ENCODE assay signal across 9 mouse cellular contexts in genomic region chr7:19755851-19756786, GRCm38 (mm10). TPM values are rescaled to one million over a fixed set of nuclear protein-coding genes. Genes with fewer than 3 reads are reported as not detected.
A peak's percentile ranks its signal among the peaks of the same experiment; 100 is the strongest.
DNase-seq lines count a peak whose midpoint lies in the region; ATAC-seq and TF ChIP-seq lines count a peak whose summit lies in the region.
"Had no signal": no experiment of that assay in that cellular context is flagged by ENCODE, and none has a peak within 500 bp of the region (broad histone marks: within the 10 kb centered on the region; RNA-seq: fewer than 3 reads in every experiment).

No protein-coding gene starts in this region.

- TF ChIP-seq CTCF in left cerebral cortex, adult 2 months (IDR thresholded peaks at IDR 0.05): no peak

- no peak overlapping the region for H3K4me3 ChIP-seq in left cerebral cortex, adult 2 months
- H3K4me3 ChIP-seq: embryonic facial prominence, embryonic 12.5 days had no signal

- no peak for DNase-seq in left cerebral cortex, adult 2 months (ENCODE audit: extremely low spot score in 1 of 2, low spot score in 2 of 2)
- DNase-seq in left cerebral cortex, postnatal 14 days (ENCODE audit: low spot score in 2 of 2): no peak
- peak; percentile 80 for DNase-seq in gastrocnemius, postnatal 14 days
- DNase-seq in kidney, adult 11 months: peak; percentile 63
- DNase-seq in lung, postnatal 14 days: peak; percentile 76
- no peak for DNase-seq in Muller cell, postnatal 12 days (ENCODE audit: inconsistent ontology term)
- no peak for DNase-seq in left cerebral cortex, postnatal 4 days

- H3K27ac ChIP-seq in left cerebral cortex, adult 2 months: peak overlapping the region; percentile 56; the same call in 1 of the 2 replicates
- H3K27ac ChIP-seq: embryonic facial prominence, embryonic 12.5 days had no signal

- no peak for ATAC-seq in frontal cortex, adult (ENCODE audit: low TSS enrichment)

- intact Hi-C loops in left cerebral cortex, adult 2 months (cut with DNase I): no loop called here
- intact Hi-C loops in left cerebral cortex, postnatal 14 days (cut with DNase I): no loop called here
- intact Hi-C loops in gastrocnemius, postnatal 14 days (cut with DNase I; ENCODE audit: low total_unique reads): no loop called here
- intact Hi-C loops in left cerebral cortex, postnatal 4 days (cut with DNase I): no loop called here

RNA-seq across cellular contexts. Expression of gene Nectin2, which starts 5.8 kb away (rescaled TPM):
- 1 to 10 TPM; 7.9 to 8.2 TPM for total RNA-seq in left cerebral cortex, adult 2 months (2021)
- 10 to 100 TPM; 11.6 to 15.2 TPM for total RNA-seq in left cerebral cortex, postnatal 14 days (2021)
- total RNA-seq in gastrocnemius, postnatal 14 days (2021): 10 to 100 TPM in 1 of 2 experiments, 1 to 10 TPM in 1; 9.8 to 12.9 TPM
- 10 to 100 TPM; 35.7 to 36.4 TPM for total RNA-seq in left cerebral cortex, postnatal 4 days (2021)

RNA-seq across cellular contexts. Expression of gene Bcam, which starts 14.7 kb away (rescaled TPM):
- 10 to 100 TPM; 12.2 to 15.1 TPM for total RNA-seq in left cerebral cortex, adult 2 months (2021)
- 10 to 100 TPM; 10.7 to 11.0 TPM for total RNA-seq in left cerebral cortex, postnatal 14 days (2021)
- total RNA-seq in gastrocnemius, postnatal 14 days (2021): 10 to 100 TPM; 48.5 to 51.9 TPM
- total RNA-seq in left cerebral cortex, postnatal 4 days (2021): 1 to 10 TPM; 6.8 to 7.4 TPM

RNA-seq across cellular contexts. Expression of gene Cblc, which starts 40.5 kb away (rescaled TPM):
- total RNA-seq in left cerebral cortex, adult 2 months (2021): not detected
- not detected for total RNA-seq in left cerebral cortex, postnatal 14 days (2021)
- not detected for total RNA-seq in gastrocnemius, postnatal 14 days (2021)
- total RNA-seq in left cerebral cortex, postnatal 4 days (2021): under 1 TPM in 1 of 2 experiments, not detected in 1; 0.93 TPM

RNA-seq across cellular contexts. Expression of gene Tomm40, which starts 40.9 kb away (rescaled TPM):
- 100 to 1,000 TPM; 117 TPM for total RNA-seq in left cerebral cortex, adult 2 months (2021)
- 100 to 1,000 TPM; 104 to 120 TPM for total RNA-seq in left cerebral cortex, postnatal 14 days (2021)
- 10 to 100 TPM; 52.9 to 55.7 TPM for total RNA-seq in gastrocnemius, postnatal 14 days (2021)
- total RNA-seq in left cerebral cortex, postnatal 4 days (2021): 100 to 1,000 TPM in 1 of 2 experiments, 10 to 100 TPM in 1; 95.8 to 104 TPM

RNA-seq across cellular contexts. Expression of gene Apoe, which starts 57.1 kb away (rescaled TPM):
- 1,000 to 10,000 TPM; 1,824 to 1,912 TPM for total RNA-seq in left cerebral cortex, adult 2 months (2021)
- 1,000 to 10,000 TPM; 1,873 to 2,039 TPM for total RNA-seq in left cerebral cortex, postnatal 14 days (2021)
- total RNA-seq in gastrocnemius, postnatal 14 days (2021): 10 to 100 TPM; 56.6 to 84.2 TPM
- total RNA-seq in left cerebral cortex, postnatal 4 days (2021): 100 to 1,000 TPM; 576 to 662 TPM

Comparison
In these comparisons a context has a peak if more than half of its experiments do, and no peak if none do; other contexts are left out.
1. DNase-seq: peak in gastrocnemius, postnatal 14 days (single experiment), kidney, adult 11 months (single experiment) and lung, postnatal 14 days (single experiment); none in left cerebral cortex, adult 2 months (0 of 2), left cerebral cortex, postnatal 14 days (0 of 2), Muller cell, postnatal 12 days (single experiment) and left cerebral cortex, postnatal 4 days (single experiment).